Mouse (Mus musculus) midbrain, postnatal 0 days (tissue): ENCODE results near the gene Sept9. TPM values are rescaled to one million over a fixed set of nuclear protein-coding genes. Genes with fewer than 3 reads are reported as not detected.

Source experiments
- ATAC-seq: fragments of 200-750 bp; cut with Nextera tagmentation; 2 replicates; pipeline ENCODE4 v1.8.0; 2017; ENCODE audit warnings: moderate number of reproducible peaks, mild to moderate bottlenecking, moderate TSS enrichment, moderate library complexity; ENCODE audit not compliant: low FRiP score
- DNase-seq: peaks from one replicate; pipeline ENCODE4 v3.0.0-alpha.2; 2015; ENCODE audit warnings: low spot score
- H3K27ac ChIP-seq: fragments of 300-500 bp; sonication (generic); 2 replicates; pipeline ENCODE4 v1.5.1; 2014; ENCODE audit warnings: low read depth, mild to moderate bottlenecking, low read length, mixed read lengths
- H3K27me3 ChIP-seq: fragments of 300-500 bp; sonication (generic); 2 replicates; pipeline ENCODE4 v1.6.1; 2014; ENCODE audit warnings: low read length, control low read depth, mixed read lengths; ENCODE audit not compliant: insufficient read depth
- H3K36me3 ChIP-seq: fragments of 300-500 bp; sonication (generic); 2 replicates; pipeline ENCODE4 v1.6.1; 2014; ENCODE audit warnings: low read length, control low read depth, mixed read lengths; ENCODE audit not compliant: insufficient read depth
- H3K4me1 ChIP-seq: fragments of 300-500 bp; sonication (generic); 2 replicates; pipeline ENCODE4 v1.6.1; 2014; ENCODE audit warnings: mild to moderate bottlenecking, control low read depth, antibody characterized with exemption, low read length, mixed read lengths; ENCODE audit not compliant: insufficient read depth
- H3K4me2 ChIP-seq: fragments of 300-500 bp; sonication (generic); 2 replicates; pipeline ENCODE4 v1.6.1; 2014; ENCODE audit warnings: low read depth, mild to moderate bottlenecking, low read length, mixed read lengths; ENCODE audit not compliant: poor library complexity, severe bottlenecking
- H3K4me3 ChIP-seq: fragments of 300-500 bp; sonication (generic); 2 replicates; pipeline ENCODE4 v1.5.1; 2014; ENCODE audit warnings: low read depth, mild to moderate bottlenecking, low read length, moderate library complexity
- H3K9ac ChIP-seq: fragments of 300-500 bp; sonication (generic); replicated peaks from 2 replicates; pipeline ENCODE4 v1.6.1; 2014; ENCODE audit warnings: mild to moderate bottlenecking, low read length, moderate library complexity, mixed read lengths; ENCODE audit not compliant: poor library complexity, severe bottlenecking
- H3K9me3 ChIP-seq: fragments of 300-500 bp; sonication (generic); 2 replicates; pipeline ENCODE4 v1.6.1; 2016; ENCODE audit warnings: low read length, control low read depth
- CTCF ChIP-seq: IDR thresholded peaks from 2 replicates; pipeline ENCODE4 v1.5.1; 2016; ENCODE audit warnings: antibody characterized with exemption, mild to moderate bottlenecking
- whole genome bisulfite sequencing: fragments of 180-500 bp; shearing (Covaris S2); extraction: QIAGEN DNeasy Blood & Tissue Kit; methylation state at CpG from one replicate; pipeline ENCODE4 v1.1.7; 2014; 5-methylcytosine and 5-hydroxymethylcytosine counted together
- polyA plus RNA-seq: library from polyadenylated mRNA; unstranded; fragments of >200 nt; fragmentation: Nextera tagmentation; extraction: Ambion mirVana; gene quantifications from 2 replicates; pipeline ENCODE4 v1.2.1, GENCODE M21; 2015
- total RNA-seq: library from RNA; depleted of rRNA; stranded (reverse); fragments of >200 nt; gene quantifications from 2 replicates; pipeline ENCODE4 v1.2.3, GENCODE M21; 2014

Gene Sept9
- total and polyA plus RNA-seq, 2 experiments from 2014 or later: 95.3 to 105 TPM

- no peaks in the 10 kb centered on the region for H3K36me3 ChIP-seq
- H3K9me3 ChIP-seq: no peaks in the 10 kb centered on the region
- peak overlapping the region; percentile 87 for H3K4me2 ChIP-seq
- no peak for TF ChIP-seq CTCF
- H3K27me3 ChIP-seq: no peaks in the 10 kb centered on the region
- peaks cover 25% of the 10 kb centered on the region for H3K4me1 ChIP-seq
- WGBS: 3% methylated on average over 16 of the region's 17 CpGs
- H3K4me3 ChIP-seq: peak overlapping the region; percentile 66
- peak; percentile 51 for ATAC-seq
- peak overlapping the region; percentile 79 for H3K9ac ChIP-seq
- H3K27ac ChIP-seq: peak overlapping the region; percentile 94
- peak; percentile 60 for DNase-seq
These were observed 132.1 kb downstream of the Sept9 start for GRCm38 (mm10) chr11:117331361-117332241.

GRCm38 (mm10) chr11:117332242-117333149 is 133.0 kb downstream of the Sept9 start:
- Histone ChIP-seq H3K4me3 (peak overlapping the region; percentile 66), H3K36me3 (no peaks in the 10 kb centered on the region), H3K9ac (peak overlapping the region; percentile 79), H3K27me3 (no peaks in the 10 kb centered on the region), H3K9me3 (no peaks in the 10 kb centered on the region), H3K27ac (peak overlapping the region; percentile 94), H3K4me2 (peak overlapping the region; percentile 87), H3K4me1 (peaks cover 25% of the 10 kb centered on the region)
- peak; percentile 87 for ATAC-seq
- peak; percentile 87 for DNase-seq
- 1% methylated on average over 37 of the region's 37 CpGs for WGBS
- TF ChIP-seq CTCF: no peak

GRCm38 (mm10) chr11:117333150-117333715 is 133.8 kb downstream of the Sept9 start:
- Histone ChIP-seq H3K4me3 (peak overlapping the region; percentile 66), H3K36me3 (no peaks in the 10 kb centered on the region), H3K27ac (peak overlapping the region; percentile 94), H3K9ac (peak overlapping the region; percentile 79), H3K4me2 (peak overlapping the region; percentile 87), H3K4me1 (peaks cover 25% of the 10 kb centered on the region), H3K9me3 (no peaks in the 10 kb centered on the region), H3K27me3 (no peaks in the 10 kb centered on the region)
- WGBS: 8% methylated on average over 13 of the region's 13 CpGs
- DNase-seq: no peak
- ATAC-seq: no peak
- no peak for TF ChIP-seq CTCF

- H3K9ac ChIP-seq: 0 out of 2 replicates have a peak overlapping the region, but pooled peaks have one; percentile 79
These were observed 134.6 kb downstream of the Sept9 start for GRCm38 (mm10) chr11:117334101-117334500.

GRCm38 (mm10) chr11:117335146-117335545 is 135.7 kb downstream of the Sept9 start:
- TF ChIP-seq CTCF: no peak
- 0 out of 2 replicates have a peak overlapping the region, but pooled peaks have one; percentile 87 for H3K4me2 ChIP-seq
- H3K27ac ChIP-seq: no peak overlapping the region

More at GRCm38 (mm10) chr11:117334101-117334500, 134.6 kb downstream of the Sept9 start:
- Histone ChIP-seq H3K27ac (peak overlapping the region; percentile 94), H3K4me3 (peak overlapping the region; percentile 66; the same call in 1 of the 2 replicates), H3K27me3 (no peaks in the 10 kb centered on the region), H3K4me2 (peak overlapping the region; percentile 87), H3K4me1 (peaks cover 25% of the 10 kb centered on the region), H3K36me3 (no peaks in the 10 kb centered on the region), H3K9me3 (no peaks in the 10 kb centered on the region)
- ATAC-seq (no peak), DNase-seq (no peak)
- no peak for TF ChIP-seq CTCF
- 55% methylated on average over 6 of the region's 6 CpGs for WGBS

More at GRCm38 (mm10) chr11:117335146-117335545, 135.7 kb downstream of the Sept9 start:
- Histone ChIP-seq H3K4me1 (peaks cover 25% of the 10 kb centered on the region), H3K9me3 (no peaks in the 10 kb centered on the region), H3K27me3 (no peaks in the 10 kb centered on the region), H3K36me3 (no peaks in the 10 kb centered on the region), H3K4me3 (no peak overlapping the region), H3K9ac (peak overlapping the region; percentile 29; the same call in 1 of the 2 replicates)
- ATAC-seq (no peak), DNase-seq (no peak)
- WGBS: 94% methylated on average over 2 of the region's 2 CpGs
